Mouse (Mus musculus): ENCODE measurements at regions not wholly inside any gene's neighbourhood (a gene's known extent, or its start where the extent isn't known, plus 50 kb on each side); places are given as distances from the start of the nearest gene placed in this dataset.
A peak's percentile ranks its signal among the peaks of the same experiment; 100 is the strongest.

GRCm38 (mm10) chr11:111523465-111523864 is 457.5 kb downstream of the Kcnj2 start:
- WGBS: 64% methylated on average over 8 of the region's 8 CpGs
- DNase-seq (ENCODE audit: low spot score) (peak; percentile 46), ATAC-seq (ENCODE audit: low FRiP score) (no peak)
- Histone ChIP-seq H3K9me3 (ENCODE audit: control insufficient read depth, low read length) (no peaks in the 10 kb centered on the region), H3K9ac (ENCODE audit: low read depth, low read length) (no peak overlapping the region), H3K27me3 (ENCODE audit: control insufficient read depth, insufficient read depth, low read length) (no peaks in the 10 kb centered on the region), H3K4me2 (replicated peaks; ENCODE audit: low read depth, low read length) (no peak overlapping the region), H3K4me3 (ENCODE audit: low read depth, low read length) (no peak overlapping the region), H3K36me3 (ENCODE audit: control insufficient read depth, insufficient read depth, low read length) (no peaks in the 10 kb centered on the region), H3K4me1 (replicated peaks; ENCODE audit: control insufficient read depth, insufficient read depth, low read length) (no peaks in the 10 kb centered on the region), H3K27ac (ENCODE audit: low read depth, low read length) (no peak overlapping the region)

- DNase-seq (ENCODE audit: low spot score) (no peak), ATAC-seq (ENCODE audit: low FRiP score) (no peak)
- Histone ChIP-seq H3K4me2 (replicated peaks; ENCODE audit: low read depth, low read length) (no peak overlapping the region), H3K9ac (ENCODE audit: low read depth, low read length) (no peak overlapping the region), H3K36me3 (ENCODE audit: control insufficient read depth, insufficient read depth, low read length) (no peaks in the 10 kb centered on the region), H3K4me3 (ENCODE audit: low read depth, low read length) (no peak overlapping the region), H3K4me1 (replicated peaks; ENCODE audit: control insufficient read depth, insufficient read depth, low read length) (no peaks in the 10 kb centered on the region), H3K9me3 (ENCODE audit: control insufficient read depth, low read length) (no peaks in the 10 kb centered on the region), H3K27ac (ENCODE audit: low read depth, low read length) (no peak overlapping the region), H3K27me3 (ENCODE audit: control insufficient read depth, insufficient read depth, low read length) (no peaks in the 10 kb centered on the region)
- 90% methylated on average over 6 of the region's 6 CpGs for WGBS
Measured at GRCm38 (mm10) chr11:111526010-111526742, 460.2 kb downstream of the Kcnj2 start.

GRCm38 (mm10) chr11:111529591-111529990 is 463.6 kb downstream of the Kcnj2 start:
- Histone ChIP-seq H3K27ac (ENCODE audit: low read depth, low read length) (no peak overlapping the region), H3K9me3 (ENCODE audit: control insufficient read depth, low read length) (no peaks in the 10 kb centered on the region), H3K4me1 (replicated peaks; ENCODE audit: control insufficient read depth, insufficient read depth, low read length) (no peaks in the 10 kb centered on the region), H3K36me3 (ENCODE audit: control insufficient read depth, insufficient read depth, low read length) (no peaks in the 10 kb centered on the region), H3K27me3 (ENCODE audit: control insufficient read depth, insufficient read depth, low read length) (no peaks in the 10 kb centered on the region), H3K4me2 (replicated peaks; ENCODE audit: low read depth, low read length) (no peak overlapping the region), H3K9ac (ENCODE audit: low read depth, low read length) (no peak overlapping the region), H3K4me3 (ENCODE audit: low read depth, low read length) (no peak overlapping the region)
- 77% methylated on average over 9 of the region's 9 CpGs for WGBS
- ATAC-seq (ENCODE audit: low FRiP score) (no peak), DNase-seq (ENCODE audit: low spot score) (no peak)

- Histone ChIP-seq H3K9me3 (ENCODE audit: control insufficient read depth, low read length) (no peaks in the 10 kb centered on the region), H3K4me2 (replicated peaks; ENCODE audit: low read depth, low read length) (no peak overlapping the region), H3K36me3 (ENCODE audit: control insufficient read depth, insufficient read depth, low read length) (no peaks in the 10 kb centered on the region), H3K4me3 (ENCODE audit: low read depth, low read length) (no peak overlapping the region), H3K4me1 (replicated peaks; ENCODE audit: control insufficient read depth, insufficient read depth, low read length) (no peaks in the 10 kb centered on the region), H3K9ac (ENCODE audit: low read depth, low read length) (no peak overlapping the region), H3K27ac (ENCODE audit: low read depth, low read length) (no peak overlapping the region), H3K27me3 (ENCODE audit: control insufficient read depth, insufficient read depth, low read length) (0 out of 2 replicates have a peak, but pooled peaks cover 3% of the 10 kb centered on the region)
- DNase-seq (ENCODE audit: low spot score): no peak
- no peak for ATAC-seq (ENCODE audit: low FRiP score)
- 79% methylated on average over 3 of the region's 3 CpGs for WGBS
Measured at GRCm38 (mm10) chr11:111530912-111531311, 464.9 kb downstream of the Kcnj2 start.

GRCm38 (mm10) chr11:111532457-111532856 is 466.5 kb downstream of the Kcnj2 start:
- Histone ChIP-seq H3K9ac (ENCODE audit: low read depth, low read length) (no peak overlapping the region), H3K4me1 (replicated peaks; ENCODE audit: control insufficient read depth, insufficient read depth, low read length) (no peaks in the 10 kb centered on the region), H3K27ac (ENCODE audit: low read depth, low read length) (no peak overlapping the region), H3K9me3 (ENCODE audit: control insufficient read depth, low read length) (no peaks in the 10 kb centered on the region), H3K4me3 (ENCODE audit: low read depth, low read length) (no peak overlapping the region), H3K36me3 (ENCODE audit: control insufficient read depth, insufficient read depth, low read length) (no peaks in the 10 kb centered on the region), H3K27me3 (ENCODE audit: control insufficient read depth, insufficient read depth, low read length) (0 out of 2 replicates have a peak, but pooled peaks cover 3% of the 10 kb centered on the region), H3K4me2 (replicated peaks; ENCODE audit: low read depth, low read length) (no peak overlapping the region)
- 39% methylated on average over 5 of the region's 5 CpGs for WGBS
- ATAC-seq (ENCODE audit: low FRiP score) (no peak), DNase-seq (ENCODE audit: low spot score) (peak; percentile 56)

GRCm38 (mm10) chr11:111536040-111536836 is 470.3 kb downstream of the Kcnj2 start:
- H3K9me3 ChIP-seq (ENCODE audit: control insufficient read depth, low read length): no peaks in the 10 kb centered on the region
- no peak overlapping the region for H3K4me3 ChIP-seq (ENCODE audit: low read depth, low read length)
- no peak overlapping the region for H3K9ac ChIP-seq (ENCODE audit: low read depth, low read length)
- no peak overlapping the region for H3K4me2 ChIP-seq (replicated peaks; ENCODE audit: low read depth, low read length)
- no peaks in the 10 kb centered on the region for H3K4me1 ChIP-seq (replicated peaks; ENCODE audit: control insufficient read depth, insufficient read depth, low read length)
- DNase-seq (ENCODE audit: low spot score): peak; percentile 82
- no peak overlapping the region for H3K27ac ChIP-seq (ENCODE audit: low read depth, low read length)
- H3K36me3 ChIP-seq (ENCODE audit: control insufficient read depth, insufficient read depth, low read length): no peaks in the 10 kb centered on the region
- no peak for ATAC-seq (ENCODE audit: low FRiP score)
- 0 out of 2 replicates have a peak, but pooled peaks cover 3% of the 10 kb centered on the region for H3K27me3 ChIP-seq (ENCODE audit: control insufficient read depth, insufficient read depth, low read length)
- WGBS: 47% methylated on average over 17 of the region's 17 CpGs

GRCm38 (mm10) chr11:111537654-111538053 is 471.7 kb downstream of the Kcnj2 start:
- no peaks in the 10 kb centered on the region for H3K4me1 ChIP-seq (replicated peaks; ENCODE audit: control insufficient read depth, insufficient read depth, low read length)
- no peak for ATAC-seq (ENCODE audit: low FRiP score)

GRCm38 (mm10) chr11:111539960-111540359 is 474.0 kb downstream of the Kcnj2 start:
- ATAC-seq (ENCODE audit: low FRiP score): no peak
- WGBS: 63% methylated on average over 6 of the region's 6 CpGs
- H3K4me2 ChIP-seq (replicated peaks; ENCODE audit: low read depth, low read length): no peak overlapping the region
- no peaks in the 10 kb centered on the region for H3K9me3 ChIP-seq (ENCODE audit: control insufficient read depth, low read length)
- 0 out of 2 replicates have a peak, but pooled peaks cover 3% of the 10 kb centered on the region for H3K27me3 ChIP-seq (ENCODE audit: control insufficient read depth, insufficient read depth, low read length)
- no peak overlapping the region for H3K4me3 ChIP-seq (ENCODE audit: low read depth, low read length)
- H3K36me3 ChIP-seq (ENCODE audit: control insufficient read depth, insufficient read depth, low read length): no peaks in the 10 kb centered on the region
- H3K4me1 ChIP-seq (replicated peaks; ENCODE audit: control insufficient read depth, insufficient read depth, low read length): no peaks in the 10 kb centered on the region
- no peak for DNase-seq (ENCODE audit: low spot score)
- H3K9ac ChIP-seq (ENCODE audit: low read depth, low read length): no peak overlapping the region
- H3K27ac ChIP-seq (ENCODE audit: low read depth, low read length): no peak overlapping the region

More at GRCm38 (mm10) chr11:111537654-111538053, 471.7 kb downstream of the Kcnj2 start:
- no peak overlapping the region for H3K4me2 ChIP-seq (replicated peaks; ENCODE audit: low read depth, low read length)
- peak; percentile 81 for DNase-seq (ENCODE audit: low spot score)
- 38% methylated on average over 3 of the region's 3 CpGs for WGBS
- H3K36me3 ChIP-seq (ENCODE audit: control insufficient read depth, insufficient read depth, low read length): no peaks in the 10 kb centered on the region
- H3K9me3 ChIP-seq (ENCODE audit: control insufficient read depth, low read length): no peaks in the 10 kb centered on the region
- H3K27me3 ChIP-seq (ENCODE audit: control insufficient read depth, insufficient read depth, low read length): 0 out of 2 replicates have a peak, but pooled peaks cover 3% of the 10 kb centered on the region
- no peak overlapping the region for H3K9ac ChIP-seq (ENCODE audit: low read depth, low read length)
- H3K4me3 ChIP-seq (ENCODE audit: low read depth, low read length): no peak overlapping the region
- H3K27ac ChIP-seq (ENCODE audit: low read depth, low read length): no peak overlapping the region

All from hindbrain, embryonic 11.5 days (tissue).